Comparison of ENCODE assay signal across 20 mouse cellular contexts in genomic region chr7:73626291-73626690, GRCm38 (mm10).
DNase-seq lines count a peak whose midpoint lies in the region; ATAC-seq and TF ChIP-seq lines count a peak whose summit lies in the region.
"Had no signal": no experiment of that assay in that cellular context is flagged by ENCODE, and none has a peak within 500 bp of the region (broad histone marks: within the 10 kb centered on the region; RNA-seq: fewer than 3 reads in every experiment).

No protein-coding gene starts in this region.

- WGBS in forebrain, embryonic 12.5 days: 73% methylated on average over 7 of the region's 7 CpGs
- 51% methylated on average over 7 of the region's 7 CpGs for WGBS in forebrain, embryonic 14.5 days
- WGBS in limb, embryonic 14.5 days: 21% methylated on average over 7 of the region's 7 CpGs

- no peaks in the 10 kb centered on the region for H3K27me3 ChIP-seq in forebrain, embryonic 12.5 days
- H3K27me3 ChIP-seq in forebrain, embryonic 14.5 days (replicated peaks; ENCODE audit: control insufficient read depth, insufficient read depth, low read length): no peaks in the 10 kb centered on the region
- H3K27me3 ChIP-seq in MEL (ENCODE audit: control insufficient read depth in 1 of 2, insufficient read depth in 2 of 2, low read length in 2 of 2): no peaks in the 10 kb centered on the region
- no peaks in the 10 kb centered on the region for H3K27me3 ChIP-seq in limb, embryonic 14.5 days (ENCODE audit: control insufficient read depth, insufficient read depth, low read length)
- H3K27me3 ChIP-seq: forebrain, embryonic 15.5 days; heart, embryonic 13.5 days had no signal

- no peaks in the 10 kb centered on the region for H3K79me2 ChIP-seq in MEL (ENCODE audit: control insufficient read depth, insufficient read depth, low read length, poor library complexity)

- no peak for DNase-seq in forebrain, embryonic 14.5 days (ENCODE audit: low spot score)
- DNase-seq in left cerebral cortex, adult 2 months (ENCODE audit: extremely low spot score in 1 of 2, low spot score in 2 of 2): no peak
- DNase-seq in left cerebral cortex, postnatal 36 days (ENCODE audit: low spot score in 2 of 2): no peak
- DNase-seq in MEL (ENCODE audit: low read depth, low spot score): no peak
- peak; percentile 76 for DNase-seq in limb, embryonic 14.5 days (ENCODE audit: low spot score)
- DNase-seq in gastrocnemius, adult 18-20 months (ENCODE audit: low spot score): no peak
- DNase-seq in ovary, adult 18-20 months (ENCODE audit: low spot score): no peak
- DNase-seq: adrenal gland, adult 8-10 months; cerebellum, adult 18-20 months; cerebellum, postnatal 14 days; gastrocnemius, postnatal 36 days; heart, adult 2 months; lung, adult 18-20 months; lung, postnatal 14 days; right cerebral cortex, postnatal 14 days had no signal

- intact Hi-C loops in left cerebral cortex, adult 2 months (cut with DNase I): loop anchor here (5.0 kb wide), 1 partner anchor 184 kb away; no protein-coding TSS in a partner anchor
- intact Hi-C loops in left cerebral cortex, postnatal 36 days (cut with DNase I): loop anchor here (5.0 kb wide), 1 partner anchor 189 kb away; no protein-coding TSS in a partner anchor

- TF ChIP-seq RAD21 in MEL (IDR thresholded peaks at IDR 0.05; ENCODE audit: low read depth, low read length): no peak

- no peaks in the 10 kb centered on the region for H3K36me3 ChIP-seq in forebrain, embryonic 12.5 days (replicated peaks)
- H3K36me3 ChIP-seq in forebrain, embryonic 14.5 days (ENCODE audit: control insufficient read depth, insufficient read depth, low read length): no peaks in the 10 kb centered on the region
- H3K36me3 ChIP-seq in MEL (ENCODE audit: control insufficient read depth in 1 of 2, insufficient read depth in 2 of 2, low read length in 2 of 2): peaks cover 0 to 8% of the 10 kb centered on the region in 2 experiments; a peak in 2 of 4 replicates
- no peaks in the 10 kb centered on the region for H3K36me3 ChIP-seq in limb, embryonic 14.5 days (ENCODE audit: control insufficient read depth, insufficient read depth, low read length)
- H3K36me3 ChIP-seq: forebrain, embryonic 15.5 days; heart, embryonic 13.5 days; hindbrain, embryonic 13.5 days; midbrain, embryonic 12.5 days had no signal

- TF ChIP-seq EP300 in MEL (IDR thresholded peaks at IDR 0.05; ENCODE audit: low read depth in 1 of 2, low read length in 2 of 2): no peak

- H3K9ac ChIP-seq in forebrain, embryonic 12.5 days: no peak overlapping the region
- no peak overlapping the region for H3K9ac ChIP-seq in forebrain, embryonic 14.5 days (ENCODE audit: low read length)
- peak overlapping the region; percentile 39; the same call in 1 of the 2 replicates for H3K9ac ChIP-seq in MEL (ENCODE audit: control insufficient read depth, low read depth, low read length, poor library complexity, severe bottlenecking)
- H3K9ac ChIP-seq in limb, embryonic 14.5 days (ENCODE audit: low read depth, low read length, severe bottlenecking): no peak overlapping the region
- H3K9ac ChIP-seq: forebrain, embryonic 15.5 days; heart, embryonic 13.5 days; hindbrain, embryonic 13.5 days; midbrain, embryonic 12.5 days had no signal

- peaks cover 13% of the 10 kb centered on the region for H3K4me1 ChIP-seq in forebrain, embryonic 12.5 days
- peaks cover 10% of the 10 kb centered on the region for H3K4me1 ChIP-seq in forebrain, embryonic 14.5 days (ENCODE audit: control insufficient read depth, insufficient read depth, low read length)
- H3K4me1 ChIP-seq in MEL (ENCODE audit: control insufficient read depth in 1 of 2, insufficient read depth in 2 of 2, low read length in 2 of 2): peaks cover 5 to 15% of the 10 kb centered on the region in 2 experiments
- H3K4me1 ChIP-seq in limb, embryonic 14.5 days (ENCODE audit: control insufficient read depth, insufficient read depth, low read length): peaks cover 16% of the 10 kb centered on the region

- H3K27ac ChIP-seq in forebrain, embryonic 12.5 days: 0 out of 2 replicates have a peak overlapping the region, but pooled peaks have one; percentile 21
- H3K27ac ChIP-seq in forebrain, embryonic 14.5 days (ENCODE audit: low read depth, low read length): no peak overlapping the region
- H3K27ac ChIP-seq in left cerebral cortex, adult 2 months: peak overlapping the region; percentile 44
- H3K27ac ChIP-seq in MEL (ENCODE audit: control insufficient read depth, low read depth, low read length): no peak overlapping the region
- 0 out of 2 replicates have a peak overlapping the region, but pooled peaks have one; percentile 19 for H3K27ac ChIP-seq in limb, embryonic 14.5 days (replicated peaks; ENCODE audit: low read depth, low read length)
- H3K27ac ChIP-seq: forebrain, embryonic 15.5 days; heart, adult 2 months; heart, embryonic 13.5 days; hindbrain, embryonic 13.5 days; midbrain, embryonic 12.5 days had no signal

- H3K4me3 ChIP-seq in forebrain, embryonic 12.5 days (replicated peaks): no peak overlapping the region
- no peak overlapping the region for H3K4me3 ChIP-seq in forebrain, embryonic 14.5 days (ENCODE audit: low read depth, low read length)
- H3K4me3 ChIP-seq in left cerebral cortex, adult 2 months: no peak overlapping the region
- H3K4me3 ChIP-seq in MEL (ENCODE audit: control insufficient read depth in 1 of 2, insufficient read depth in 1 of 2, low read depth in 2 of 2, low read length in 2 of 2): no peak overlapping the region; a peak in 1 of 4 replicates
- H3K4me3 ChIP-seq in limb, embryonic 14.5 days (replicated peaks; ENCODE audit: low read length): no peak overlapping the region
- H3K4me3 ChIP-seq: forebrain, embryonic 15.5 days; heart, adult 2 months; heart, embryonic 13.5 days; hindbrain, embryonic 13.5 days; midbrain, embryonic 12.5 days had no signal

- H3K4me2 ChIP-seq in forebrain, embryonic 12.5 days: no peak overlapping the region
- H3K4me2 ChIP-seq in forebrain, embryonic 14.5 days (ENCODE audit: low read length): no peak overlapping the region
- peak overlapping the region; percentile 20; the same call in 1 of the 2 replicates for H3K4me2 ChIP-seq in limb, embryonic 14.5 days (replicated peaks; ENCODE audit: low read depth, low read length, severe bottlenecking)
- H3K4me2 ChIP-seq: forebrain, embryonic 15.5 days; heart, embryonic 13.5 days; hindbrain, embryonic 13.5 days; midbrain, embryonic 12.5 days had no signal

- TF ChIP-seq CTCF in left cerebral cortex, adult 2 months (IDR thresholded peaks at IDR 0.05): no peak
- no peak for TF ChIP-seq CTCF in MEL (IDR thresholded peaks at IDR 0.05 in 2 of 3, conservative IDR thresholded peaks at IDR 0.05 in 1 of 3; ENCODE audit: control insufficient read depth in 1 of 3, insufficient read depth in 1 of 3, low read depth in 2 of 3, low read length in 3 of 3, poor library complexity in 1 of 3, severe bottlenecking in 1 of 3)

- no peak for TF ChIP-seq POLR2A in MEL (IDR thresholded peaks at IDR 0.05; ENCODE audit: control insufficient read depth in 1 of 2, insufficient read depth in 1 of 2, low read depth in 1 of 2, low read length in 2 of 2, poor library complexity in 1 of 2)
- TF ChIP-seq POLR2A in limb, embryonic 14.5 days (IDR thresholded peaks at IDR 0.05; ENCODE audit: borderline replicate concordance, extremely low read depth, insufficient read depth, insufficient read length): no peak

- no peaks in the 10 kb centered on the region for H3K9me3 ChIP-seq in forebrain, embryonic 12.5 days
- H3K9me3 ChIP-seq in forebrain, embryonic 14.5 days (replicated peaks; ENCODE audit: control insufficient read depth, low read length): no peaks in the 10 kb centered on the region
- H3K9me3 ChIP-seq in MEL (replicated peaks; ENCODE audit: insufficient read depth, low read length): no peaks in the 10 kb centered on the region
- H3K9me3 ChIP-seq in limb, embryonic 14.5 days (ENCODE audit: control insufficient read depth, low read length): no peaks in the 10 kb centered on the region
- H3K9me3 ChIP-seq: forebrain, embryonic 15.5 days; heart, embryonic 13.5 days; hindbrain, embryonic 13.5 days; midbrain, embryonic 12.5 days had no signal

- ATAC-seq in forebrain, embryonic 12.5 days (ENCODE audit: low FRiP score): no peak
- no peak for ATAC-seq in forebrain, embryonic 14.5 days
- peak; percentile 70 for ATAC-seq in limb, embryonic 14.5 days (ENCODE audit: low FRiP score, low read depth)
- ATAC-seq: forebrain, embryonic 15.5 days had no signal

TF ChIP-seq in MEL, 35 proteins besides CTCF, POLR2A, EP300 and RAD21:
- TF ChIP-seq GABPA (IDR thresholded peaks at IDR 0.05; ENCODE audit: low read depth, low read length) (no peak), GATA1 (IDR thresholded peaks at IDR 0.05; ENCODE audit: low read depth, low read length) (no peak), KAT2A (conservative IDR thresholded peaks at IDR 0.05; ENCODE audit: low read depth, low read length) (no peak), MEF2A (IDR thresholded peaks at IDR 0.05; ENCODE audit: extremely low read depth, insufficient replicate concordance, low read depth, low read length, poor library complexity, severe bottlenecking) (no peak), RCOR1 (IDR thresholded peaks at IDR 0.05; ENCODE audit: low read depth, low read length) (no peak), MXI1 (IDR thresholded peaks at IDR 0.05; ENCODE audit: low read depth, low read length) (no peak), MYC (IDR thresholded peaks at IDR 0.05; ENCODE audit: low read depth, low read length) (no peak), ZNF384 (IDR thresholded peaks at IDR 0.05; ENCODE audit: low read depth, low read length) (no peak), USF1 (IDR thresholded peaks at IDR 0.05; ENCODE audit: low read depth, low read length) (no peak), MYB (IDR thresholded peaks at IDR 0.05; ENCODE audit: low read depth, low read length) (no peak), NELFE (IDR thresholded peaks at IDR 0.05; ENCODE audit: low read depth, low read length) (no peak), JUND (IDR thresholded peaks at IDR 0.05; ENCODE audit: low read depth, low read length) (no peak), E2F4 (IDR thresholded peaks at IDR 0.05; ENCODE audit: borderline replicate concordance, low read depth, low read length) (no peak), ZKSCAN1 (IDR thresholded peaks at IDR 0.05; ENCODE audit: low read depth, low read length) (no peak), NRF1 (IDR thresholded peaks at IDR 0.05; ENCODE audit: insufficient read depth, low read depth, low read length, poor library complexity, severe bottlenecking) (no peak)
TF ChIP-seq in MEL: peak in this region for 0.

Comparison
In these comparisons a context has a peak if more than half of its experiments do, and no peak if none do; other contexts are left out.
1. H3K27ac ChIP-seq: peak in forebrain, embryonic 12.5 days (single experiment), left cerebral cortex, adult 2 months (single experiment) and limb, embryonic 14.5 days (single experiment); none in forebrain, embryonic 14.5 days (single experiment) and MEL (single experiment).